Mouse (Mus musculus) MEL (cell line): Measurements from ENCODE around the gene Il1rapl2. TPM values are rescaled to one million over a fixed set of nuclear protein-coding genes. Genes with fewer than 3 reads are reported as not detected.

Experiments
- DNase-seq: peaks from one replicate; pipeline ENCODE4 v3.0.0; 2011; ENCODE audit warnings: low read depth, low spot score
- H3K27ac ChIP-seq: 2 replicates; pipeline ENCODE4 v1.5.1; 2012; ENCODE audit warnings: low read depth, mild to moderate bottlenecking, control low read depth, low read length, moderate library complexity; ENCODE audit not compliant: control insufficient read depth
- H3K27me3 ChIP-seq, 2 experiments: fragments of 150-350 bp in 1 of 2; sonication (generic) in 1 of 2; 2 replicates each; pipeline ENCODE4 v1.6.1; 2012; ENCODE audit warnings: low read length in 2 of 2, mild to moderate bottlenecking in 2 of 2, improper control_type of control experiment in 1 of 2, moderate library complexity in 1 of 2; ENCODE audit not compliant: insufficient read depth in 2 of 2, control insufficient read depth in 1 of 2
- H3K36me3 ChIP-seq, 2 experiments: 2 replicates each; pipeline ENCODE4 v1.6.1; 2012 to 2014; ENCODE audit warnings: low read length in 2 of 2, improper control_type of control experiment in 1 of 2, inconsistent platforms in 1 of 2, mild to moderate bottlenecking in 1 of 2; ENCODE audit not compliant: insufficient read depth in 2 of 2, control insufficient read depth in 1 of 2
- H3K4me1 ChIP-seq, 2 experiments: fragments of 150-350 bp in 1 of 2; sonication (generic) in 1 of 2; 2 replicates each; pipeline ENCODE4 v1.6.1; 2012; ENCODE audit warnings: low read length in 2 of 2, improper control_type of control experiment in 1 of 2, mild to moderate bottlenecking in 1 of 2; ENCODE audit not compliant: insufficient read depth in 2 of 2, control insufficient read depth in 1 of 2
- H3K4me3 ChIP-seq, 2 experiments: fragments of 150-350 bp in 1 of 2; sonication (generic) in 1 of 2; 2 replicates each; pipeline ENCODE4 v1.5.1; 2012; ENCODE audit warnings: low read depth in 2 of 2, low read length in 2 of 2, mild to moderate bottlenecking in 2 of 2, moderate library complexity in 2 of 2, control low read depth in 1 of 2, improper control_type of control experiment in 1 of 2; ENCODE audit not compliant: control insufficient read depth in 1 of 2, insufficient read depth in 1 of 2
- H3K79me2 ChIP-seq: 2 replicates; pipeline ENCODE4 v1.6.1; 2012; ENCODE audit warnings: mild to moderate bottlenecking, low read length, moderate library complexity; ENCODE audit not compliant: control insufficient read depth, poor library complexity, insufficient read depth
- H3K9ac ChIP-seq: 2 replicates; pipeline ENCODE4 v1.6.1; 2012; ENCODE audit warnings: low read depth, mild to moderate bottlenecking, control low read depth, low read length, moderate library complexity; ENCODE audit not compliant: control insufficient read depth, poor library complexity, severe bottlenecking
- H3K9me3 ChIP-seq: fragments of 150-350 bp; sonication (generic); replicated peaks from 2 replicates; pipeline ENCODE4 v1.6.1; 2012; ENCODE audit warnings: mild to moderate bottlenecking, low read length, improper control_type of control experiment, moderate library complexity; ENCODE audit not compliant: insufficient read depth
- BHLHE40 ChIP-seq: IDR thresholded peaks from 2 replicates; pipeline ENCODE4 v1.6.1; 2012; ENCODE audit warnings: low read depth, mild to moderate bottlenecking, inconsistent platforms, low read length, improper control_type of control experiment, borderline replicate concordance
- CHD1 ChIP-seq: IDR thresholded peaks from 2 replicates; pipeline ENCODE4 v1.6.1; 2012; ENCODE audit warnings: low read depth, mild to moderate bottlenecking, inconsistent platforms, low read length, improper control_type of control experiment
- CTCF ChIP-seq, 3 experiments: IDR thresholded peaks in 2 of 3; conservative IDR thresholded peaks in 1 of 3; 2 replicates each; pipeline ENCODE4 v1.5.1; 2011 to 2012; ENCODE audit warnings: low read length in 3 of 3, low read depth in 2 of 3, mild to moderate bottlenecking in 2 of 3, improper control_type of control experiment in 1 of 3, inconsistent platforms in 1 of 3, mixed read lengths in 1 of 3, moderate library complexity in 1 of 3; ENCODE audit not compliant: control insufficient read depth in 1 of 3, insufficient read depth in 1 of 3, poor library complexity in 1 of 3, severe bottlenecking in 1 of 3
- ELF1 ChIP-seq: IDR thresholded peaks from 2 replicates; pipeline ENCODE4 v1.6.1; 2014; ENCODE audit warnings: low read depth, mild to moderate bottlenecking, inconsistent platforms, low read length, improper control_type of control experiment, moderate library complexity
- HCFC1 ChIP-seq: IDR thresholded peaks from 2 replicates; pipeline ENCODE4 v1.6.1; 2012; ENCODE audit warnings: low read depth, mild to moderate bottlenecking, inconsistent platforms, low read length, improper control_type of control experiment, moderate library complexity
- JUND ChIP-seq: IDR thresholded peaks from 2 replicates; pipeline ENCODE4 v1.6.1; 2011; ENCODE audit warnings: low read depth, mild to moderate bottlenecking, improper control_type of control experiment, low read length
- MAFK ChIP-seq: IDR thresholded peaks from 2 replicates; pipeline ENCODE4 v1.6.1; 2011; ENCODE audit warnings: low read depth, mild to moderate bottlenecking, low read length, improper control_type of control experiment, borderline replicate concordance
- MEF2A ChIP-seq: IDR thresholded peaks from 2 replicates; pipeline ENCODE4 v1.6.1; 2014; ENCODE audit warnings: low read depth, mild to moderate bottlenecking, inconsistent platforms, low read length, improper control_type of control experiment; ENCODE audit not compliant: poor library complexity, insufficient replicate concordance, severe bottlenecking; ENCODE audit errors: extremely low read depth
- MYB ChIP-seq: IDR thresholded peaks from 2 replicates; pipeline ENCODE4 v1.6.1; 2011; ENCODE audit warnings: mild to moderate bottlenecking, low read depth, low read length, improper control_type of control experiment
- NELFE ChIP-seq: IDR thresholded peaks from 2 replicates; pipeline ENCODE4 v1.6.1; 2011; ENCODE audit warnings: low read depth, low read length, improper control_type of control experiment
- POLR2A ChIP-seq, 2 experiments: IDR thresholded peaks; 2 replicates each; pipeline ENCODE4 v1.6.1; 2011 to 2012; ENCODE audit warnings: low read length in 2 of 2, mild to moderate bottlenecking in 2 of 2, control low read depth in 1 of 2, improper control_type of control experiment in 1 of 2, low read depth in 1 of 2, moderate library complexity in 1 of 2; ENCODE audit not compliant: control insufficient read depth in 1 of 2, insufficient read depth in 1 of 2, poor library complexity in 1 of 2
- POLR2AphosphoS5 ChIP-seq: IDR thresholded peaks from 2 replicates; pipeline ENCODE4 v1.6.1; 2012; ENCODE audit warnings: low read depth, borderline replicate concordance, mild to moderate bottlenecking, inconsistent platforms, low read length, moderate library complexity, mixed read lengths
- RAD21 ChIP-seq: IDR thresholded peaks from 2 replicates; pipeline ENCODE4 v1.6.1; 2011; ENCODE audit warnings: mild to moderate bottlenecking, low read depth, low read length, improper control_type of control experiment
- SIN3A ChIP-seq: IDR thresholded peaks from 2 replicates; pipeline ENCODE4 v1.6.1; 2012; ENCODE audit warnings: low read length, improper control_type of control experiment, inconsistent platforms
- TBP ChIP-seq: IDR thresholded peaks from 2 replicates; pipeline ENCODE4 v1.8.0; 2011; ENCODE audit warnings: low read depth, low read length, improper control_type of control experiment
- TCF12 ChIP-seq: IDR thresholded peaks from 2 replicates; pipeline ENCODE4 v1.6.1; 2014; ENCODE audit warnings: low read depth, mild to moderate bottlenecking, inconsistent platforms, low read length, improper control_type of control experiment, moderate library complexity
- UBTF ChIP-seq: IDR thresholded peaks from 2 replicates; pipeline ENCODE4 v1.6.1; 2012; ENCODE audit warnings: low read depth, mild to moderate bottlenecking, inconsistent platforms, low read length, improper control_type of control experiment, moderate library complexity, borderline replicate concordance; ENCODE audit not compliant: insufficient read depth
- USF1 ChIP-seq: IDR thresholded peaks from 2 replicates; pipeline ENCODE4 v1.6.1; 2014; ENCODE audit warnings: low read depth, mild to moderate bottlenecking, inconsistent platforms, low read length, improper control_type of control experiment, moderate library complexity
- USF2 ChIP-seq, 2 experiments: IDR thresholded peaks; 2 replicates each; pipeline ENCODE4 v1.6.1; 2011 to 2012; ENCODE audit warnings: improper control_type of control experiment in 2 of 2, low read length in 2 of 2, borderline replicate concordance in 1 of 2, inconsistent platforms in 1 of 2, low read depth in 1 of 2, mild to moderate bottlenecking in 1 of 2; ENCODE audit not compliant: insufficient read depth in 1 of 2
- ZC3H11A ChIP-seq: IDR thresholded peaks from 2 replicates; pipeline ENCODE4 v1.6.1; 2012; ENCODE audit warnings: low read depth, mild to moderate bottlenecking, inconsistent platforms, low read length, improper control_type of control experiment
- ZNF384 ChIP-seq: IDR thresholded peaks from 2 replicates; pipeline ENCODE4 v1.6.1; 2012; ENCODE audit warnings: low read depth, mild to moderate bottlenecking, inconsistent platforms, low read length, improper control_type of control experiment
- polyA plus RNA-seq, 2 experiments: library from polyadenylated mRNA; stranded (reverse) in 1 of 2; unstranded in 1 of 2; fragments of >175 nt in 1 of 2; fragments of >200 nt in 1 of 2; gene quantifications; 2 replicates each; pipeline versions ENCODE4 v1.2.1 to v1.2.4; 2012; ENCODE audit warnings: low replicate concordance in 2 of 2, low read depth in 1 of 2; ENCODE audit not compliant: insufficient read length in 2 of 2, insufficient read depth in 1 of 2, missing spikeins in 1 of 2
- total RNA-seq: library from RNA; depleted of rRNA; stranded (reverse); fragments of 300-350 nt; gene quantifications from 2 replicates; pipeline ENCODE4 v1.2.3, GENCODE M21; 2012

The Il1rapl2 gene
- total and polyA plus RNA-seq, 3 experiments: not detected

GRCm38 (mm10) chrX:137809526-137809925 is 239.1 kb downstream of the Il1rapl2 start:
- Histone ChIP-seq H3K36me3 (no peaks in the 10 kb centered on the region), H3K79me2 (no peaks in the 10 kb centered on the region), H3K4me3 (no peak overlapping the region), H3K27ac (no peak overlapping the region), H3K9me3 (no peaks in the 10 kb centered on the region), H3K9ac (no peak overlapping the region), H3K4me1 (no peaks in the 10 kb centered on the region), H3K27me3 (no peaks in the 10 kb centered on the region)
- DNase-seq: no peak
- TF ChIP-seq TBP (no peak), BHLHE40 (no peak), POLR2A (IDR thresholded peaks at IDR 0.05; ENCODE audit: control insufficient read depth in 1 of 2, insufficient read depth in 1 of 2, low read depth in 1 of 2, low read length in 2 of 2, poor library complexity in 1 of 2) (no peak), JUND (no peak), SIN3A (no peak), MAFK (no peak), CHD1 (no peak), MYB (no peak), ZNF384 (no peak), CTCF (IDR thresholded peaks at IDR 0.05 in 2 of 3, conservative IDR thresholded peaks at IDR 0.05 in 1 of 3; ENCODE audit: control insufficient read depth in 1 of 3, insufficient read depth in 1 of 3, low read depth in 2 of 3, low read length in 3 of 3, poor library complexity in 1 of 3, severe bottlenecking in 1 of 3) (no peak), HCFC1 (no peak), USF2 (IDR thresholded peaks at IDR 0.05; ENCODE audit: borderline replicate concordance in 1 of 2, insufficient read depth in 1 of 2, low read depth in 1 of 2, low read length in 2 of 2) (no peak), ZC3H11A (no peak), USF1 (no peak)

- DNase-seq: no peak
Observed at GRCm38 (mm10) chrX:137812151-137812550, 241.7 kb downstream of the Il1rapl2 start.

More at GRCm38 (mm10) chrX:137812151-137812550, 241.7 kb downstream of the Il1rapl2 start:
- TF ChIP-seq ZNF384: no peak
- no peak for TF ChIP-seq NELFE
- no peak for TF ChIP-seq HCFC1
- TF ChIP-seq MEF2A: no peak
- no peak for TF ChIP-seq UBTF
- TF ChIP-seq ELF1: no peak
- TF ChIP-seq RAD21: no peak
- TF ChIP-seq TCF12: no peak
- no peak for TF ChIP-seq POLR2AphosphoS5
- Histone ChIP-seq H3K4me1 (no peaks in the 10 kb centered on the region), H3K79me2 (no peaks in the 10 kb centered on the region), H3K9ac (no peak overlapping the region), H3K4me3 (no peak overlapping the region), H3K36me3 (no peaks in the 10 kb centered on the region), H3K27me3 (no peaks in the 10 kb centered on the region), H3K9me3 (no peaks in the 10 kb centered on the region), H3K27ac (no peak overlapping the region)
